Mouse (Mus musculus) spleen, postnatal 14 days (tissue): ENCODE results near the gene Upp1.

Source experiments
- DNase-seq, 2 experiments: peaks; one replicate each; pipeline ENCODE4 v3.0.0; 2021 to 2022; ENCODE audit warnings: low spot score in 2 of 2

The Upp1 gene

DNA sequence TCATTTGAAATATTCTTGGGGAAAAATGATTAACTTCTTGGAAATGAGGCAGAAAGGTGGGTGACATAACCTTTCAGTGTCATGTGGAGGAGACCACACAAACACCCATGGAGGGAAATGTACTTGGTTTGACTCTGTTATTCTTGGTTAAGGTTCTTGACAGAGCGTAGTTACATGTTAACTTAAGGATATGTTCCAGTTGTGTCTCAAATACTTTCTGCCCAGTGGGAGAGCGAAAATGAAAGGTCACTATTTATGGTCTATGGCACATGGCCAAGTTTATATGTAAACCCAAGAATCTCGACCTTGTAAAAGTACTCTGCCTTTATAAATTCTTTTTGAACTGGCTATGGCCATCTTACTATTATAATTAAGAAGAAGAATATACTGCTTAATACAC is 42.0 kb downstream of the Upp1 start:
- DNase-seq, result no peak

DNA sequence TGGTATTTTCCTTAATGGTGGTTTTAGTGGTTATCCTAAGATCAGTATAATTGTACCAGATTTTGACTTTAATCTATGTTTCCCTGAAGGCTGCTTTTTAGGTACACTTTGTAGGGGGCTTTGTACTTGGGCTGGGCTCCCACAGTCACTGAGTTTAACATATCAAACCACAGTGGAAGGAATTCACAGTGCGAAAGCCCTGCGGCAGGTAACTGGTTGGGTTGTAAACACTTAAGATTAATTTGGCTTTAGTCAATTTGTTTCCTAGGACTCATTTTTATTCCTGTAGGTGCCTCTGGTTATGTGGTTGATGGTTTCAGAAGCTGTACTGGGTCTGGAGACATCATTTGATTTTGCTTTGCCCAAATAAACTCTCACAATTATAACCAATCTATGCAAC is 49.4 kb downstream of the Upp1 start:
- DNase-seq, result no peak

DNA sequence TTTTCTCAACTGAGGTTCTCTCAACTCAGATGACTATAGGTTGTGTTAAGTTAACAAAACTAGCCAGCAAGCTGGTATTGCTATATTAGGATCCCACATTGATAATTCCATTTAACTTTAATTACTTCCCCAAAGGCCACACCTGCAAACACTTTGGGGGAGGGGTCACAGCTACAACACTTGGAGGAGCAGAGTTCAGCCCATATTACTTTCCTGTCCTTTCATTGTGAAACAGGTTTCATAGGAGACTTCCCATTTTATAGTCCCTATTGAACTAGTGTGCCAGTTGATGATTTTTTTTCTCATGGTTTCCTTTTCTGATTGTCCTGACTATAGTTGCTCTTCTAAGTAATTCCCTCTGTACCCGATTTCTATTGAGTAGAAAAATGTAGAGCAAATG is 63.6 kb downstream of the Upp1 start:
- DNase-seq, result no peak
